Mouse (Mus musculus): Measurements from ENCODE around the gene Cbwd1.
"Not testable (repeated sequence)": the region's sequence is repeated elsewhere in the genome, so short reads cannot be mapped to it uniquely, and the experiment has no call there.

Gene Cbwd1

GRCm38 (mm10) chr19:24897006-24897895 lies 64.2 kb downstream of the Cbwd1 start:
- peak in 1 of 2 experiments; percentile 58 for DNase-seq (ENCODE audit: low spot score in 2 of 2)

- DNase-seq (ENCODE audit: low spot score in 2 of 2): peak in 1 of 2 experiments; percentile 33
Observed at GRCm38 (mm10) chr19:24896536-24896935, 64.9 kb downstream of the Cbwd1 start.

- DNase-seq (ENCODE audit: low spot score in 2 of 2): peak in 1 of 2 experiments; percentile 38
Observed at GRCm38 (mm10) chr19:24886888-24887287, 74.5 kb downstream of the Cbwd1 start.

GRCm38 (mm10) chr19:24885504-24885903 lies 75.9 kb downstream of the Cbwd1 start:
- peak in 1 of 2 experiments; percentile 58 for DNase-seq (ENCODE audit: low spot score in 2 of 2)

DNA sequence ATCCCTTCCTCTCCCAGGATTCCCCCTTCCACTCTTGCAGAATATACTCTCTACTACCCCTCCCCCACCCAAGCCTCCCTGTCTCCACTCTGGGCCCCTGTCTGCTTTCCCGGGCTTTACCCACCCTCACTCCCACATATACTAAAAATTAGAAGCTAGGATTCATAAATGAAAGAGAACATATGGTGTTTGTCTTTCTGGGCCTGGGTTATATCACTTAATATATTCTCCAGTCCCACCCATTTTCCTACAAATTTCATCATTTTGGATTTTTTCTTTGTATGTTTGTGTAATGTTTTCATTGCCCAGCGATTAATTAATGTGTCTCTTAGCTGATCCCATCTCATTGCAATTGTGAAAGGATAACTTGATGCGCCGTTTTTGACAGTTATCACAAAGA lies 80.2 kb downstream of the Cbwd1 start:
- DNase-seq (ENCODE audit: low spot score in 2 of 2): peak in 1 of 2 experiments; percentile 42

- DNase-seq (ENCODE audit: low spot score in 2 of 2): not testable (repeated sequence)
Observed at GRCm38 (mm10) chr19:24875129-24875870, 86.1 kb downstream of the Cbwd1 start, which contains the start of gene Gm10053. Gene Gm10053, plus strand, starts transcription at chr19:24875686.

- DNase-seq (ENCODE audit: low spot score in 2 of 2): no peak
Observed at GRCm38 (mm10) chr19:24873873-24874272, 87.5 kb downstream of the Cbwd1 start.

DNA sequence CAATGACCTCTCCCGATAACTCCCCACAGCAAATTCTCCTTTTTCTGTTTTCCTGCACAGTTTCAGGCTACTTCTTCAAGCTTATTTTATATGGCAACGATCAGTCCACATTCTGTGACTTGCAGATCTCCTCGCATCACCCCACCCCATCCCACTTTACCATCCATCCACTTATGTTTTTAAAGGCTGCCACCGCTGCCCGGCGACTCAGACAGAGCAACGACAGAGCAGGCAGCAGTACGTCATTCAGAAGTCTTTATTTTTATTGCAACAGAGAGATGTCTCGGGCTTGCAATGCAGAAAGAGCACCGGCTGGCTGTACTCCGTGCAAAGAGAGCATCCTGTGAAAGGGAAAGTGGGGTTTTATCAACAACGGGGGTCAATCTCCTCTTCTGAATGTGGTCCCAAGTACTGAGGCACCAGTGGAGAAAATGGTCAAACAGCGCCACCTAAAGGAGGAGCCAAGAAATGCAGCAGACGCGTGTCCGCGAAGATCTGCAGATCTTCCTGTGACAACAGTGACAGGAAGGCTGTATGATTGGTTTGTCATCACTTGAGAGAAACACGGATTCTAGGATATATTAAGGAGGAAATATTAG lies 90.3 kb downstream of the Cbwd1 start:
- DNase-seq (ENCODE audit: low spot score in 2 of 2): peak; percentile 44 to 74

All from urinary bladder, postnatal 4 days (tissue).